Mouse (Mus musculus) G1E (cell line): ENCODE data around the gene Itgb5. TPM values are rescaled to one million over a fixed set of nuclear protein-coding genes. Genes with fewer than 3 reads are reported as not detected.

ENCODE experiments used
- ATAC-seq: 2 replicates; pipeline ENCODE4 v1.8.0; 2016; ENCODE audit warnings: mild to moderate bottlenecking; ENCODE audit not compliant: insufficient number of reproducible peaks, poor library complexity, low FRiP score, severe bottlenecking; ENCODE audit errors: extremely low read depth
- DNase-seq: peaks from one replicate; pipeline ENCODE4 v3.0.0; 2012; ENCODE audit warnings: low spot score
- H3K27me3 ChIP-seq: 2 replicates; pipeline ENCODE4 v1.6.1; 2012; ENCODE audit warnings: mild to moderate bottlenecking, low read length, inconsistent platforms; ENCODE audit not compliant: insufficient read depth
- H3K36me3 ChIP-seq: replicated peaks from 2 replicates; pipeline ENCODE3; 2012; ENCODE audit warnings: mild to moderate bottlenecking, inconsistent platforms
- H3K4me1 ChIP-seq: 2 replicates; pipeline ENCODE4 v1.6.1; 2012; ENCODE audit warnings: low read depth, low read length, inconsistent platforms, mixed read lengths; ENCODE audit not compliant: insufficient read depth
- H3K4me3 ChIP-seq: 2 replicates; pipeline ENCODE4 v1.5.1; 2012; ENCODE audit warnings: low read depth, mild to moderate bottlenecking, inconsistent platforms, low read length, moderate library complexity, mixed read lengths
- H3K9me3 ChIP-seq: replicated peaks from 2 replicates; pipeline ENCODE4 v1.6.1; 2012; ENCODE audit warnings: inconsistent platforms
- CTCF ChIP-seq: IDR thresholded peaks from 2 replicates; pipeline ENCODE4 v1.5.1; 2012; ENCODE audit warnings: low read depth, low read length, inconsistent platforms, mixed read lengths
- GATA1 ChIP-seq: IDR thresholded peaks from 2 replicates; pipeline ENCODE4 v1.6.1; 2012; ENCODE audit warnings: borderline replicate concordance, low read length, inconsistent platforms, mixed read lengths
- GATA2 ChIP-seq: IDR thresholded peaks from 2 replicates; pipeline ENCODE4 v1.6.1; 2012; ENCODE audit warnings: low read depth, low read length, inconsistent platforms, borderline replicate concordance
- POLR2AphosphoS5 ChIP-seq: IDR thresholded peaks from 2 replicates; pipeline ENCODE4 v1.6.1; 2012; ENCODE audit warnings: low read depth, low read length, inconsistent platforms; ENCODE audit not compliant: insufficient replicate concordance
- TAL1 ChIP-seq: conservative IDR thresholded peaks from 2 replicates; pipeline ENCODE4 v1.6.1; 2012; ENCODE audit warnings: low read depth, low read length, inconsistent platforms, mixed read lengths
- polyA plus RNA-seq: library from polyadenylated mRNA; stranded (reverse); fragments of >175 nt; gene quantifications from 2 replicates; pipeline ENCODE4 v1.2.3, GENCODE M21; 2012
- total RNA-seq, 2 experiments: library from RNA; stranded (forward) in 1 of 2; stranded (reverse) in 1 of 2; fragments of 200-1000 nt in 1 of 2; fragments of >200 nt in 1 of 2; fragmentation: Nextera tagmentation in 1 of 2; gene quantifications; 2 replicates each; pipeline ENCODE4 v1.2.3; 2014 to 2017

Itgb5 gene
- total and polyA plus RNA-seq, 3 experiments = 0.14 to 5.6 (median 1.2) TPM

- DNase-seq (no peak), ATAC-seq (no peak)
- Histone ChIP-seq H3K9me3 (no peaks in the 10 kb centered on the region), H3K27me3 (peaks cover 47% of the 10 kb centered on the region), H3K4me3 (no peak overlapping the region), H3K36me3 (no peaks in the 10 kb centered on the region), H3K4me1 (peaks cover 6% of the 10 kb centered on the region; the same call in 1 of the 2 replicates)
- TF ChIP-seq GATA1 = no peak
- TF ChIP-seq POLR2AphosphoS5 = no peak
- no peak for TF ChIP-seq CTCF
- no peak for TF ChIP-seq GATA2
- no peak for TF ChIP-seq TAL1
Observed at GRCm38 (mm10) chr16:33858766-33859165, 29.3 kb downstream of the Itgb5 start.

GRCm38 (mm10) chr16:33859380-33859779 is 29.9 kb downstream of the Itgb5 start:
- Histone ChIP-seq H3K4me3 (no peak overlapping the region), H3K27me3 (peaks cover 52% of the 10 kb centered on the region), H3K36me3 (no peaks in the 10 kb centered on the region), H3K9me3 (no peaks in the 10 kb centered on the region), H3K4me1 (peaks cover 6% of the 10 kb centered on the region; the same call in 1 of the 2 replicates)
- DNase-seq (no peak), ATAC-seq (no peak)
- TF ChIP-seq GATA2 = no peak
- TF ChIP-seq CTCF = no peak
- TF ChIP-seq TAL1 = no peak
- no peak for TF ChIP-seq POLR2AphosphoS5
- TF ChIP-seq GATA1 = no peak

GRCm38 (mm10) chr16:33859988-33860700 is 30.7 kb downstream of the Itgb5 start:
- TF ChIP-seq GATA1 (no peak), CTCF (no peak), GATA2 (no peak), TAL1 (no peak), POLR2AphosphoS5 (no peak)
- Histone ChIP-seq H3K4me3 (no peak overlapping the region), H3K27me3 (peaks cover 50% of the 10 kb centered on the region), H3K36me3 (no peaks in the 10 kb centered on the region), H3K9me3 (no peaks in the 10 kb centered on the region), H3K4me1 (peaks cover 6% of the 10 kb centered on the region; the same call in 1 of the 2 replicates)
- ATAC-seq (no peak), DNase-seq (no peak)

- no peaks in the 10 kb centered on the region for H3K36me3 ChIP-seq
- no peak for ATAC-seq
- DNase-seq = no peak
- H3K9me3 ChIP-seq = no peaks in the 10 kb centered on the region
- no peak for TF ChIP-seq POLR2AphosphoS5
- no peak for TF ChIP-seq GATA2
- no peak for TF ChIP-seq TAL1
- no peak for TF ChIP-seq GATA1
- TF ChIP-seq CTCF = no peak
- H3K27me3 ChIP-seq = peaks cover 51% of the 10 kb centered on the region
- no peak overlapping the region for H3K4me3 ChIP-seq
- H3K4me1 ChIP-seq = peaks cover 2% of the 10 kb centered on the region; the same call in 1 of the 2 replicates
Observed at GRCm38 (mm10) chr16:33862406-33862805, 32.9 kb downstream of the Itgb5 start.

GRCm38 (mm10) chr16:33863208-33863751 is 33.8 kb downstream of the Itgb5 start:
- H3K4me3 ChIP-seq = no peak overlapping the region
- H3K36me3 ChIP-seq = no peaks in the 10 kb centered on the region
- TF ChIP-seq GATA1 (no peak), TAL1 (no peak)
- H3K27me3 ChIP-seq = peaks cover 50% of the 10 kb centered on the region
- no peak for DNase-seq
- H3K9me3 ChIP-seq = no peaks in the 10 kb centered on the region
- ATAC-seq = no peak
- peaks cover 2% of the 10 kb centered on the region; the same call in 1 of the 2 replicates for H3K4me1 ChIP-seq

- no peak for ATAC-seq
Observed at GRCm38 (mm10) chr16:33870224-33870785, 40.8 kb downstream of the Itgb5 start.

More at GRCm38 (mm10) chr16:33870224-33870785, 40.8 kb downstream of the Itgb5 start:
- Histone ChIP-seq H3K4me1 (peaks cover 3% of the 10 kb centered on the region; the same call in 1 of the 2 replicates), H3K27me3 (peaks cover 37% of the 10 kb centered on the region), H3K9me3 (no peaks in the 10 kb centered on the region), H3K36me3 (no peaks in the 10 kb centered on the region), H3K4me3 (no peak overlapping the region)
- no peak for DNase-seq
- TF ChIP-seq CTCF = no peak
- TF ChIP-seq GATA2 = no peak
- TF ChIP-seq POLR2AphosphoS5 = no peak
- no peak for TF ChIP-seq GATA1
- no peak for TF ChIP-seq TAL1
